Mouse (Mus musculus) G1E (cell line): Measurements from ENCODE around the gene Crim1.

Experiments used
- CTCF ChIP-seq: IDR thresholded peaks from 2 replicates; pipeline ENCODE4 v1.5.1; 2012; ENCODE audit warnings: low read depth, low read length, inconsistent platforms, mixed read lengths
- GATA1 ChIP-seq: IDR thresholded peaks from 2 replicates; pipeline ENCODE4 v1.6.1; 2012; ENCODE audit warnings: borderline replicate concordance, low read length, inconsistent platforms, mixed read lengths

GRCm38 (mm10) chr17:78272713-78273483 lies 72.8 kb downstream of the Crim1 start:
- TF ChIP-seq CTCF (no peak), GATA1 (no peak)
